Mouse (Mus musculus) kidney, postnatal 14 days (tissue): ENCODE measurements around the gene Tnfrsf13c.
"Not testable (repeated sequence)": the region's sequence is repeated elsewhere in the genome, so short reads cannot be mapped to it uniquely, and the experiment has no call there.

Experiments used
- DNase-seq: peaks from one replicate; pipeline ENCODE4 v3.0.0; 2022; ENCODE audit warnings: mixed read lengths

The Tnfrsf13c gene

DNA sequence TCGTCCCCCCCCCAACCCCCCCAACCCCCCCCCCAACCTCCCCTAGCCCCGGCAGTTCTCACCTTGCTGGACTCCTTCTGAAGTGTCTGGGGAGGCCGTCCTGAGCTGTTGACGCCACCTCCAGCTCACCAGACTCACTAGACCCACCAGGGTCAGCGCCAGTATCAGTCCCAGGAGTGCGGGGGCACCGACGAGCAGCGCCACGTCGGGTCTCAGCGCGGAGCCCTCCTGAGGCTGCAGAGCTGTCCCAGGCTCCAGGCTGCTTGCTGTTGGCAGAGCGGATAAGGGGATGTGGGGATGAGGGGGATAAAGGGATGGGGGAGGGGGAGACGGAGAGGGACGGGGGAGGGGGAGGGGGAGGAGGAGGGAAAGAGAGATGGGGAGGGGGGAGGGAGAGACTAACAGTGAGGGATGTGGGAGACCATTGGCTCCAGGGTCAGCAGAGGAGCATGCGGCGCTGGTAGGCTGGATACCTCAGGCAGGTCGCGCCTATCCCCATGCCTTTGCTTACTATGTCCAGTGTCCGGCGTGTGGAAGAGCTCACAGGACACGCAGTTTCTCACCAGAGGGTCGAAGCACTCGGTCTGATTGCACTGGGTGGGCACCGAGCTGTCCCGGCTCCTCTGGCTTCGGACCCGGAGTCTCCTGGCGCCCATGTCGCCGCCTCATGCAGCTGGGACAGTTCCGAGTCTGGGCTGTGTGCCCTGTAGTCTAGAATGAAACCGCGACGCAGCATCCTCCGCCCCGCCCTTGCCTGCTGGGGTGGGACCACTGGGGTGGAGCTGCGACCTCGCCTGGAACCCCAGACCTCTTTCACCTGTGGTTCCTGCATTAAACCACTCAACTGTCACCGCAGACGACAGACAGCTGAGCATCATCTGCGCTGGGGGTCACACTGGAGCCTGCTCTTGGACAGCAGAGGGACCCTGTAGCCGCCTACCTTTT is at the start of gene Tnfrsf13c:
Gene Tnfrsf13c (minus strand): TSS at position 713 of the 945 bp plus-strand sequence.
- DNase-seq: no peak

DNA sequence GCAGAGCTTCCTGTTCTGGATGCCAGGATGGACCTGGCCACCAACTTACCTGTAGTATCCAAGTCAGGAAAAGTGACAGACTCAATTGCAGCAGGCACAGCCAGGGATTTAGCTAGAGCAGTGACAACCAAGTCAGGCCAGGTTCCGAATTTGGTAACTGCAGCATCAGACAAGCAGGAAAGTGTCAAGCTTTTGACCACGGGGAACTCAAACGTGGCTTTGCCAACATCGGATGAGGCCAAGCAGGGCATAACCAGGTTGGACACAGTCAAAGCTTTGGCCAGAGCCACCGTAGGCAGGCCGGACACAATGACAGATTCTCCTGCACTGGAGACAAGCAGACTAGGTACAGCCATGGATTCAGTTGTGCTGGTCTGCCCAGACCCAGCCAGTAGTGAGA is 48.1 kb upstream of the Tnfrsf13c start:
- DNase-seq: no peak

GRCm38 (mm10) chr15:82271201-82271600 is 47.0 kb upstream of the Tnfrsf13c start:
- peak; percentile 56 for DNase-seq

GRCm38 (mm10) chr15:82268783-82269182 is 44.6 kb upstream of the Tnfrsf13c start:
- no peak for DNase-seq

DNA sequence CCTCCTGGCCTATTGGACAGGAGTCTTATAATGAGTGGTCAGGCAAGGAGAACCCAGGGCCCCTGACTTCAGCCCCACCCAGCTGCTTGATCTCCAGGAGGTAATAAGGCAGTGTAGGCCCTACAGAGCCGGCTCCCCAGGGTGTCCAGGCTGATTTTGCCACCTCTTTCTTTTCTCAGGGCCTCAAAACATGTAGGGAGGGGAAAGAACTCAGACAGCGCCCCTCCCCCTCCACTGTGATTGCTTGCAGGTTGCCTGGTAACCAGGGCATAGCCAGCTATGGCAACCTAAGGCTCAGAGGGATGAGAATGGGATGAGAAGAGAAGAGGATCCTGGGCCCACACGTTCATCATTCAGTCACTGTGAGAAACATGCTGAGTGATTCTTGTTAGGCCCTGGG is 44.0 kb upstream of the Tnfrsf13c start:
- DNase-seq: no peak

GRCm38 (mm10) chr15:82266356-82266755 is 42.2 kb upstream of the Tnfrsf13c start:
- DNase-seq: peak; percentile 54

- peak; percentile 69 for DNase-seq
Observed at GRCm38 (mm10) chr15:82259510-82259909, 35.3 kb upstream of the Tnfrsf13c start.

DNA sequence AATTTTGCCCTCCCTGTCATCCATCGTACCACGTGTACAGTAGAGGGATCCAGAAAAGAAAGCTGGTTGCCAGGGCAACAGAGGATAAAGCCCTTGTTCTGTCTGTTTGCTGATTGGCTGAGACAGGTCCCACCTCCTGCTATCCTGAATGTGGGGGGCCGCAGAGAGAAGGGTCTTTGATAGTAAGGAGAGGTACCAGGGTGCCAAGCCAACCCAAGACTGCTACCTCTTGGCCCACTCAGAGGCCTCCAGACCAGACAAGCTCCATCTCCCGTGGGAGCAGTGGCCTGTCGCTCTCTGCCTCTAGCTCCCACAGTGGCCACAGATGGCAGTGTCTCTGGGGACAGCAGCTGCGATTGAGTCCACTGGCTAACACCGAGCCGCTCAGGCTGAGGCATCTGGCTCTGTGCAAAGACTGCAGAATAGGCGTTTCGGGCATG is 31.8 kb upstream of the Tnfrsf13c start:
- DNase-seq: no peak

DNA sequence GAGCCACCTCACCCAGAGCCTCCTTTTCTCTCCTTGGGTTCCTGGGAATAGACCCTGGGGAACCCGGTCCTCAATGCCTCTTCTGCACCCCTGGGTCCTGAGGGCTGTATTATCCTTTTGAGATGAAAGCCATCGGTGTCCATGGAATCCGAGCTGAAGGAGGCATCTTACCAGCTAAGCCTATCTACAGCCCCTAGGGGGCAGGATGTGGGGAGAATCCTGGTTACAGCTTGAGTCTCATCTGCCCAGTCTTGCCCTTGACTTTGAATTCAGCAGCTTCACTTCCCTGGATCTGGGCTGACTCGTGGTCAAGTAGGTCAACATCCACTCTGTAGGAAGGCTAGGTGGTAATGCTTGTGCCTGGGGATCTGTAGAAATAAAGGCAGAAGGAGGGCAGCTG is 31.1 kb upstream of the Tnfrsf13c start:
- DNase-seq: no peak

GRCm38 (mm10) chr15:82252097-82252496 is 27.9 kb upstream of the Tnfrsf13c start, which contains the start of gene 1500009C09Rik:
TSS of gene 1500009C09Rik (plus strand) at chr15:82252397.
- DNase-seq: no peak

DNA sequence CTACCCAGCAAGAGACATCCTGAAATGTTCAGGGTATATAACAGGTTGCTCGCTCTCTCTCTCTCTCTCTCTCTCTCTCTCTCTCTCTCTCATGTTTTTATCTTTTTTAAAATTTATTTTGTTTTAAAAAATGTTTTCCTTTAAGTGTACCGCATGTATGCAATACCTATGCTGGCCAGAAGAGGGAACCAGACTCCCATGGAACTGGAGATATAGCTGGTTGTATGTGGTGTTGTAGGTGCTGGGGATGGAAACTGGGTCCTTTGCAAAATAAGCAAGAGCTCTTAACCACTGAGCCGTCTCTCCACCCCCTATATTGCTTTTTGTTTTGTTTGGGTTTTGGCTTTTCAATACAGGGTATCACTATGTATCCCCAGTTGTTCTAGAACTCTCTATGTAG is 27.4 kb upstream of the Tnfrsf13c start:
- DNase-seq: no peak

DNA sequence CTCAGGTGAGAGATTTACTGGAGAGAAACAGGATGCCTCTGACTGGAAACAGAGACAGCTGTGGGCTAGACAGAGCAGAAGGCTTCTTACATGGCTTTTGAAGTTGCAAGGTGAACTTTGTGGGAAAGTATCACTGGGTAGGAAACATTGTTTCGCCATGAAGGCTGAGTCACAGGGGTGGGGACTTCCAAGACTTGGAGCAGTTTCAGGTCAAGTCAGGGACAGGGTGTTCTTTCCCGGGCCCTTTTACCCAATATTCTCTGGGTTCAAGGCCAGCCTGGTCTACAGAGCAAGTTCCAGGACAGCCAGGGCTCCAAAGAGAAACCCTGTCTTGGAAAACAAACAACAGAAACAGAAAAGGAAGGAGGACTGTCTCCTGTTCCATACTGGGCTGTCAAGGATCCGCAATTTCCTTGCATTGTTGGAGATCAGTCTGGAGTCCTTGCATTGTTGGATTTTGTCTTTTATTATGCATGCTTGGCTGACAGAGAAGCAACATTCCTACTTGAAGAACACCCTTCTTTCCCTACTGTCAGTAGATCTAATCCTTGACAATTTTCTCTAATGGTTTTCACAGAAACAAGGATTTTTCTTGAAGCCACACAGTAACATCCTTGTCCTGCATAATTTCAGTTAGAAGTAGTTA is 23.1 kb upstream of the Tnfrsf13c start:
- no peak for DNase-seq

GRCm38 (mm10) chr15:82244805-82245161 is 20.6 kb upstream of the Tnfrsf13c start:
- DNase-seq: not testable (repeated sequence)

DNA sequence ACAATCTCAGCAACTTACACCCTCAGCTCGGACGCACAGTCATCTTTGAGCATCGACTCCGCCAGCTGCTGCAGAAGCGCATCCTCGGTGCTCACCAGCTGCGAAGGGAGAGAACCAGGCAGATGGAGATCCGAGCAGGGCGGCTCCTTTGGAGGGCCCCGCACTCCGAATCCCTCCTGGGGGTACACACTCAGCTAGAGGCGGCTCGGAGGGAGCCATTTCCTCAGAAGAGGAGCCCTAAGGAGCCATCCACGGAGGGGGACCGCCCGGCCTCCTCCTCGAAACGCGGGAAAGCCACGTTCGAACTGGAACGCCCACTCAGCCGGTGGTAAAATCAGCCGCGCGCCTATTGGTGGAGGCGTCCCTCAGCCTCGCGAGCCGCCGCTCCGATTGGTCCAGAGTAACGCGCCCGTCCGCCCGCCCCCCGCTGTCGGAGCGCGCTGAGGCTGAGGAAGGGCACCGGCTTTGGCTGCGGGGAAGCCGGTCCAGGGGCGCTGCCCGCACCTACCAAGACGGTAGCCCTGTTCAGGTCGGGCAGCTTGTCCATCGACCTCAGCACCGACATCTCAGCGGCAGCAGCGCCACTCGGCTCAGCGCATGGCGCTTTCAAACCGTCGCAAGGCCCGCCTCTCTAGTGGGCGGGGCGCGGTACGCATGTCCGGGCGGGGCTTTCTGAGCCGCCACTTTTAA is 20.1 kb upstream of the Tnfrsf13c start, which contains the start of gene Cenpm:
Gene Cenpm (minus strand): TSS at position 634 of the 690 bp plus-strand sequence.
- peak; percentile 95 for DNase-seq

DNA sequence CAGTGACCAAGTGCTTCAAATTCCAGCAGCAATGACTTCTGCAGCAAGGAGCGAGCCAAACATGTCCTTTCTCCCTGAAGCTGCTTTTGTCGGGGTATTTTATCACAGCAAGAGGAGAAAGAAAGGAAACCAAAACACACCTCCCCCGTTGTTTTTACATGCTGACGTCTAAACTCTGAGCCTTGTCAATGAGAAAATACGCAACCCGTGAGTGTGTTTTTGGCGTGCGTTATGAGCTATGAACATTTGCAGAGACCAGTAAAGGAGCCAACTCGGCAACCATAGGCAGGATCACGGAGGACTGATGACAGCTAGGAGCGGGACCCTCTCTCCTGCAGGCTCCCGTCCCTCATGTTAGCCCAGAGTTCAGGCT is 19.6 kb upstream of the Tnfrsf13c start:
- DNase-seq: no peak

DNA sequence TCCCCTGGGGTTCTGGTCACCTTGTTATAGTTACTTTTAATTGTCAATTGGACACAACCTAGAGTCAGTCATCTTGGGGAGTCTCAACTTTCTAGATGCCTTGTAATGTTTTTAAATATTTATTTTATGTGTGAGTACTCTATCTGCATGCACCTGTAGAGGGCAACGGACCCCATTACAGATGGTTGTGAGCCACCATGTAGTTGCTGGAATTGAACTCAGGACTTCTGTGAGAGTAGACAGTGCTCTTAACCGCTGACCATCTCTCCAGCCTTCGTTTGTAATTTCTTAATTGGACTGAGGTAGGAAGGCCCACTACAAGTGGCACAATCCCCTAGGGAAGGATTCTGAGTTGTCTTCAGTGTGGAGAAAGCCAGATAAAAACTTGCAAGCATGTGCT is 19.1 kb upstream of the Tnfrsf13c start:
- DNase-seq: no peak

DNA sequence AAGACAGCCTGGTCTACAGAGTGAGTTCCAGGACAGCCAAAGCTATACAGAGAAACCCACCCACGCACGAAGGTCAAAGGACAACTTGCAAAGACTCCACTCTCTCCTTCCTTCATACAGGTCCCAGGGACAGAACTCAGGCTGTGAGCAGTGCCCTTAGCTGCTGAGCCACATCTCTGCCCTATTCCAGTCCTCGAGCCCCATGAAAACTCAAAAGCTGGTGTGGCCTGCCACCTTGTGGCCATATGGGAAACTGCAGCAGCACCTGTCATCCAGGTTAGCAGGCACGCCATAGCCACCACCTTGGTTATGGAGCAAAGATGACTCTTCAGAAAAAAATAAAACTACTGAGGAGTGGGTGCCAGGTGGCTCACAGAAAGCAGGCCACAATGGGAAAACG is 12.4 kb upstream of the Tnfrsf13c start:
- DNase-seq: peak; percentile 87

DNA sequence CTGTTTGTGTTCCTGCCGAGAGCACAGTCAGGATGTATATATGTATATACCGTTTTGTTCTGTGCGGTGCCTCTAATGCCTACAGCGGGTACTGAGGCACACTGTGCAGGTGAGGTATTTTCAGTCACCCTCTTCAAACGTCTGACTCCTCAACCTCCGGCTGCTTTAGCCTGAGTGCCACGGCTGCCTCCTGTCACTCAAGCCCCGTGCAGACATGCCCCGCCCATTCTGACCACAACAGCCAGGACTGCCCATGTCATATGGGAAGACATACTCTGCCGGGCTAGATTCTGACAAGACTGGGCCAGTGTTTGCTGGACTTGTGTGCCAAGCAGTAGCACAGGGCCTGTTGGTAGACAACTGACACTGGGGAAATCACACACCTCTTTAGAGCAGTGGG is 11.5 kb upstream of the Tnfrsf13c start:
- no peak for DNase-seq

DNA sequence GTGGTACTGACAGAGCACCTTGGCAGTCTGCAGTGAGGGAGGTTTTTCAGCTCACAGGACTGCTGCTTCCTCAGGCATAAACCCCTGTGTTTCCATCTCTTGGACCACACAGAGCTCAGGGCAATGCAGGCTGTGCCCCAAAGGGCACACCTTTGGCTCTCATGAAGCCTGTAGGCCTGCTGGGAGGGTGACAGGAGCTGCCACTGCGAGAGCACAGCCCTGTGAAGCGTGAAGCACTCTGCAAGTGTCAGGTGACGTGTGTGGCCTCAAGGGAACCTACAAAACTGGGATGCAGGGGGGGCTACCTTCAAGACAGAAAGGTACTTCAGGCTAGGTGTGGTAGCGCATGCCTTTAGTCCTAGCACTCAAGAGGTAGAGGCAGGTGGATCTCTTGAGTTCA is 8.5 kb upstream of the Tnfrsf13c start:
- no peak for DNase-seq

- no peak for DNase-seq
Observed at GRCm38 (mm10) chr15:82231591-82232378, 7.6 kb upstream of the Tnfrsf13c start.

GRCm38 (mm10) chr15:82231100-82231499 is 6.9 kb upstream of the Tnfrsf13c start:
- no peak for DNase-seq

DNA sequence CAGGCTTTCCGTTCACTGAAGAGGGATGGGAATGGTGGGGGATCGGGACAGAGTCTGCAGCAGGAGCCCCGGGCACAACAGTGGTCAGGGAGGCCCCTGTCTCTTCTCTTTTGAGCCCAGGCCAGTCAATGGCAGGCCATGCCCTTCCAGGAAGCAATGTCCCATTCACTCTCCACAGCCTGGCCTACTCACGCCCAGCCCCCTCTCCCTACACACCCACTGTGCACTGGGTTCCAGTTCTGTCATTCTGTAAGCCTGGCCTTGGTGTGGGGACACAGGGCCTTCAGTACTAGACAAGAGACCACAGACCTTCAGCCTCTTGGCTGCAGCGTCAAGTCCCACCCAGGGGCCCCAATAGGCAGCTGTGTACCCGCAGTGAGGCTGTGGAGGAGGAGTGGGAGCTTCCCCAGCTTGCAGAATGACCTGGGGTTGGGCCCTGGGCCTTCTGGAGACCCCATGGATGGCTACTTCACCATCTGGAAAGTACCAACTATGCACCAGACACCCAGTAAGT is 6.0 kb upstream of the Tnfrsf13c start:
- no peak for DNase-seq
